Mouse (Mus musculus): ENCODE data around the gene Xpot. TPM values are rescaled to one million over a fixed set of nuclear protein-coding genes. Genes with fewer than 3 reads are reported as not detected.
A peak's percentile ranks its signal among the peaks of the same experiment; 100 is the strongest.

Xpot gene
- total RNA-seq, 2 experiments from 2014 or later = 54.1 to 104 TPM

- peak in 1 of 2 experiments; percentile 27 for DNase-seq
Observed at GRCm38 (mm10) chr10:121623670-121624069, 2.5 kb downstream of the Xpot start.

GRCm38 (mm10) chr10:121622431-121622830 lies 3.7 kb downstream of the Xpot start:
- no peak for DNase-seq

DNA sequence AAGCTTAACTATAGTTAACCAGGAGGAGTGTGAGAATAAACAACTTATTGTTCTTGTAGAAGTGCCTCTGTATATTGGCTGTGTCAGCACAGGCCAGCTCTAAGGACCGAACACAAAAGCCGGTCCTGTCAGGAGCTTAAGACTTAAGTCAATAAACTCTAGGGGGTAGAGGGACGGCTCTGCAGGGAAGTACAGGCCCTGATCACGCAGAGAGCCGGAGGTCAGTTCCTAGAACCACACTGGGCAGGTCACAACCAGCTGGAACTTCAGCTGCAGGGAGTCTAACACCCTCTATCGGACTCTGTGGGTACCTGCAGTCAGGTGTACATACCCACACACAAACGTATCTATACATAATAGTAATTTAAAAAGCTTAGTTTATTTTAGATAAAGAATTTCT lies 10.2 kb downstream of the Xpot start:
- DNase-seq = no peak

DNA sequence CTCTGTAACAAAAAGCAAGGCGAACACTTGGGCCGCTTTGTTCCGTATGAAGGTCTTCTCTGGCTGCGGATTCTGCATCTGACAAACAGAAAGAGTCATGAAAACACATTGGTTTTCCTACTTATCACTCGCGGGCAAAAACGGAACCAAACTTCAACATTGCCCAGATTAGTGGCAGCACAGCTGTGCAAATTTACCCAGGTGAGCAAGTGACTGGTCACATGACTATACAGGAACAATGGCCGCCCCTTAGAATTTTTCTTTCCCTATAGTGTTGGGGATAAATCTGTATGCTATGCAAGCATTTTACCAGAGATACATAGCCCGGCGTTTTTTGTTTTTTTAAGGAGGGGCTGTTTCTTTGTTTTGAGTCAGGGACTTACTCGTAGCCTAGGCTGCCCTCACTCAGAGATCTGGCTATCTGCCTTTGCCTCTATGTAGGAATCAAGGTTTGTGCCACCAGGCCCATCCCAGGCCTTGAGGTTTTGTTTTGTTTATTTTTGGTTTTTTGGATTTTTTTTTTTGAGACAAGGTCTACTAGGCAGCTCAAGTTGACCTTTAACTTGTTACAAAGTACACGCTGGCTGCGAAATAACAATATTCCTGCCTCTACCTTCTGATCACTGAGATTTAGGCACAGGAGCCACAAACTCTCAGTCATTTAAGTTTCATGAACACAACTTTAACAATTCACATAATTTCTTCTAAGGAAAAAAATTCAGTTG lies 10.8 kb downstream of the Xpot start:
- no peak for DNase-seq

DNA sequence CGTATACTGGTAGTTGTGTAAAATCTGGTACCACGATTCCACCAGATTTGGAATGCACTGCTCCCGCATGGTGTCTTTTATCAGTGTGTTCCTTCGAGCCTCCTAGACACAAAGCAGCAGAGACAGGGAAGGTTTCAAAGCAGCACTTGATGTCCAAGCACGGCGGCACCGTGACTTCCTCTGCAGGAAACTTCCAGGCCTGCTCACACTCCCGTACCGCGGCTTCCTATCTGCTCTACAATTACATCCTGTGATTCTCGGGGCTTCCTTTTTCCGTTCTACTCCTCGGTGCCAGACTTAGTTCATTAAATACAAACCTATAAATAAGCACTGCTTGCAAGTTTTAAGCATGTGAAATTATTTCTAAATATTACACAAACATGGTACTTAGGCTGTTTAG lies 12.6 kb downstream of the Xpot start:
- peak; percentile 25 to 44 for DNase-seq

DNA sequence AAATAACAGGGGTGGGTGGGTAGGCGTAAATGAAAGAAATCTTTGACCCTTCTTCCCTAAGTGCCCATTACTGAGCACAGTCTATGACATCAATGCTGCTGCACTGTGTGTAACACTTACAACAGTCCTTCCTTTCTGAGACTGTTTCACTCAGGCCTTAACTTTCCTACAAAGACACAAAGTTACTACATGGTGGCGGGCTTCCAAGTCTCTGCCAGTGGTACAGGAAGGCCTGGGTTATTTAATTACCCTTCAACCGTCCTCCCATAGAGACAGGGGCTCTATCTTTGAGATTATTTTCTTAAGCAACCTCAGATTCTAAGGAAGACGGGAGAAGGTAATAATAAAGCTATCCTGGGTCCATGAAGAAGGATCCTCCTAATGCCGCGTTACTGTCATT lies 13.7 kb downstream of the Xpot start:
- DNase-seq = no peak

- DNase-seq = no peak
Observed at GRCm38 (mm10) chr10:121611587-121611986, 14.5 kb downstream of the Xpot start.

DNA sequence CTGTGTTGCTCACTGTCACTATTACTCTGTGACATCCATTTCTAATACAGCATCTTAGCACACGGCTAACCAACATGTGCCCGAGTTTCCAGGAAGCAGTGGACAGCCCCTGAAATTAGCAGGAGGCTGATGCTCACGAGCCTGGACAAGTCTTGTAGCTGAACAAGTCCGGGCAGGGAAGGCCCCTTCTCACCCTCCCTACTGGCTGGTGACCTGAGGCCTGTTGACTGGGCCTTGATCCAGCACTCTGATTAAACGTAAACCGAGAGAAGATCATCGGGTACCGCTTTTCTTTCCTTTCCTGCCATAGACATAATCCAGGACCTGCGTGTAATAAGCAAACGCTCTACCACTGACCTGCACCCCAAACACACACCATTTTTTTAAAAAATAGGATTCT lies 18.0 kb downstream of the Xpot start:
- DNase-seq = no peak

- peak in 1 of 2 experiments; percentile 36 for DNase-seq
Observed at GRCm38 (mm10) chr10:121604632-121605344, 21.3 kb downstream of the Xpot start.

GRCm38 (mm10) chr10:121603556-121603955 lies 22.6 kb downstream of the Xpot start:
- no peak for DNase-seq

- no peak for DNase-seq
Observed at GRCm38 (mm10) chr10:121601272-121601671, 24.9 kb downstream of the Xpot start.

DNA sequence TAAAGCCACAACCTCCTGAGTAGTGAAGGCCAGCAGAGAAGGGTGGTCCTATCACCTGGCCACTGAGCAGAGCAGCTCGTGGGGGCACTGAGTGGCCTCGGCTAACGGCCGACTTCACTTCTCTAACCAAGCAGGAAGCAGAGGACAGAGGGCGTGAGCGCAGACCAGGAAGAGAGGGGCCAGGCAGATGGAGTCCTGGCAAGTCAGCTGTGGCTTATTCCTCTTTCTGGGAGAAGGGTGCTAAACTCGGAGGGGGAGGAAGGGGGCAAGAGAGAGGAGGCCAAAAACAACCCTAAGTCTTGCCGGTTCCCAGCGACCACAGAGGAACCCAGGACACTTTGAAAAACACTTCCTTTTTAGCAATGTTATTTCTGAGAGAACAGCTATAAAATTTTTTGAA lies 29.6 kb downstream of the Xpot start:
- no peak for DNase-seq

DNA sequence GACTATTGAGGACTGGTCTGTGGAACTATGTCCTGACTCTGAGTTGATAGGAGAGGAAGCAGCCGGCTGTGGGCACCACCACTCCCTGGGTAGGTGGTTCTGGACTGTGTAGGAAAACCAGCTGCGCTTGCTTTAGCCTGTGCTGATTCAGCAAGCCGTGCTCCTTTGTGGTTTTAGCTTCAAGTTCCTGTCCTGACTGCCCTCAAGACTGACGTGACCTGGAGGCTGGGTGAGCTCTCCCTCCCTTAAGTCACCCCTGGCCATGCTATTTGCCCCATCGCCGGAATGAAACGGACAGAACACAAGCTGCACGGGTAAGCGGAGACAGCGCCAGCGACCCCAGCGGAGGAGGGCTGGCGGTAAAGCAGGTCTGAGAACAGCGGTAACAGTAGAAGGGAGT lies 35.0 kb downstream of the Xpot start:
- no peak for DNase-seq

DNA sequence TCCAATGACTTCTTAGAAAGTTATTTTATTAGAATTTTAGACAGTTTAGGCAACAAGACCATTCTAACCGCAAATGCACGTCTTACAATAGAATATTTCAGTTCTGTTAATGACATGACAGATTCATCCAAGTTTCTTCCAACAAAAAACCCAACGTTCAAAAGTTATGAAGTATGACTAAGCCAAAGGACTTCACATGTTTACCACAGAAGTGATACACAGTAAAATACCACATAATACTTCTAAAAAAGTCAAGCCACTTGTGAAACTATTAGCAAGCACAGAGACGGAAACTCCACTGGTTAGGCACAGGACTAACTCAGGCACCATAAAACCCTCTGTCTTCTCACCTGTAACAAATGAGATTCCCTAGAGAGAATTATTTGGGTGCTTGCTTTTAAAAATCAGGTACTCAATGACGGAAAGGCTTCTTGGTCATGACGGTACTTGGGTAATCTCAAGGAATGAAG lies 38.7 kb downstream of the Xpot start:
- DNase-seq = no peak

- DNase-seq = peak; percentile 98
Observed at GRCm38 (mm10) chr10:121586675-121587370, 39.3 kb downstream of the Xpot start, which contains the start of gene Tbk1. Gene Tbk1 (minus strand): TSS chr10:121586787.

GRCm38 (mm10) chr10:121585791-121586642 lies 40.1 kb downstream of the Xpot start:
- DNase-seq = no peak

DNA sequence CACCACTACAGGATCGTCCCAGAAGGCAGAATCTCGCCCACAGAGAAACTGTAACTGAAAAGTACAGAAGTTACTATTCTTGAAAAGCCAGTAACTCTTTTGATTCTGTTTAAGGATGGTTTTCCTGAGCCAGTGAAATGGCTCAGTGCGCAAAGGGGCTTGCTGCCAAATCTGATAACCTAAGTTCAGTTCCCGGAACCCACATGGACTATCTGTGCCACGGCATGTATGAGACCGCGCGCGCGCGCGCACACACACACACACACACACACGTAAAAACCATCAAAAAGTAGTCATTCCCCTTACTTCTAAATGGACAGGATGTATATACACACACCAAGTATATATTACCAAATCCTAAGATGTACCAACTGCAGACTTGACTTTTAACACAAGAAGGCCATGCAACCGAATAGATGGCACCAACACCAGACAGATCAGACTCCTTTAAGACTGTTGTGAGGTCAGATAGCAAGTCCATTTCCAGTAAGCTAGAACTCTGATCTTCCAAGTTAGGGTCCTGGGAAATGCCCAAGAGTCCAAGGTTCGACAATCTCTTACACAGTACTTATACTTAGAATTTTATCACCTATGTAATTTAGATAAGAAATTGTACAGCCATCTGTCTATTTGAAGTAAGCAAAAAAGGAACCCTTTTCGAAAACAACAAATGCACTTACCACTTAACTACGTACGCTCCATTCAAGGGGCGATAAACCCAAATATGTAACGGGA lies 40.9 kb downstream of the Xpot start:
- DNase-seq = no peak

DNA sequence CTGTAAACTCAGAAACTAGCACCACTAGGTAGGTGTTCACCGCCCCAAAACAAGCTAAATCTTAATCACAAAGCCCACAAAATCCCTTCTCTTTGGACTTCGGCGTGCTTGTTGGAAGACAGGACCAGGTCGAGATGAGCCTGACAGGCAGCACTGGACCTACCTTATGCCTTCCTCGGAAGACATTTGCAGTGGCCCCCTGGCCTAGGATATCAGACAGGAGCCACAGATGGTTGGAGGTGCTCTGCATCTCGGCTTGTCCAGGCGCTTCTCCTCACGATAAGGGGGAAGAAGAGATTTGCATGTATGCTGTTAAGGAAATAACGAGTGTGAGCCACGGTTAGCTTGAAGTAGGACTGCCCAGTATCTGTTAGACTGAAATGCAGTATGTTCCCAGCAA lies 42.1 kb downstream of the Xpot start:
- DNase-seq = no peak

DNA sequence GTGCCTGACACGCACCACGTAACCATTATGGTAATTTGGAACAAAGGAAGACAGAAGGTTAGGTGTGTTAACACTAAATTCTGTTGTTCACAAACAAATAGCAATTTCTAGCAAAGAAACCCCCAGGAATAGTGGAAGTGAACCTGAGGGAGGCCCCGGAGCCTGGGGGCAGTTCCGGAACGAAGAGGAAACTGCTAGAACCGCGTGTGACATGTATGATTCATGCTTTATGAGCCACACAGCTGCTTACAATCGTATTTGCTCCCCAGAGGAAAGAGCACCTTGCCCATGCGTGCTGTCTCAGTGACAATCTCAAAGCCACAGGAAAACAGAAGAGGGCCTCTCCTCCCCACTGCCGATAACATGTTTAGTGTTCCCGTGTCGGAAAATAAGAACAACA lies 43.1 kb downstream of the Xpot start:
- no peak for DNase-seq

- no peak for DNase-seq
Observed at GRCm38 (mm10) chr10:121582287-121582686, 43.8 kb downstream of the Xpot start.

GRCm38 (mm10) chr10:121581405-121581804 lies 44.7 kb downstream of the Xpot start:
- DNase-seq = no peak
